Mouse (Mus musculus) Patski (cell line): Measurements from ENCODE around the gene Tm4sf5. TPM values are rescaled to one million over a fixed set of nuclear protein-coding genes. Genes with fewer than 3 reads are reported as not detected.
"Not testable (repeated sequence)": the region's sequence is repeated elsewhere in the genome, so short reads cannot be mapped to it uniquely, and the experiment has no call there.

Experiments
- ATAC-seq: fragments of 100-300 bp; one replicate; pipeline ENCODE4 v1.8.0; 2021
- CTCF ChIA-PET: fragments of 350-600 bp; sonication (Branson Sonifier 250); formaldehyde crosslinking; loops from one replicate; lab custom pipeline; 2022; ENCODE audit warnings: inconsistent platforms; lab: Charles Lee
- POLR2A ChIA-PET: fragments of 350-600 bp; sonication (Branson Sonifier 250); formaldehyde crosslinking; loops from one replicate; lab custom pipeline; 2022; ENCODE audit warnings: antibody characterized with exemption, inconsistent platforms; lab: Charles Lee
- DNase-seq: peaks from one replicate; pipeline ENCODE4 v3.0.0-alpha.2; 2011; ENCODE audit warnings: low read depth, low spot score
- H3K27me3 ChIP-seq: fragments of 371-371 bp; one replicate; pipeline ENCODE4 v1.5.1; 2021
- CTCF ChIP-seq: fragments of 100-300 bp; IDR thresholded peaks from one replicate; pipeline ENCODE4 v1.5.1; 2021
- in situ Hi-C: fragments of 300-500 bp; cut with MboI; formaldehyde crosslinking; loops from 3 replicates; pipeline ENCODE4 v1.11.1; 2018; ENCODE audit warnings: low pct_unique_long_range_greater_than_20kb, mixed read lengths
- polyA plus RNA-seq: library from polyadenylated mRNA; unstranded; gene quantifications from one replicate; pipeline ENCODE4 v1.2.3, GENCODE M21; 2021

Gene Tm4sf5
- polyA plus RNA-seq, 1 experiment from 2014 or later: 0.41 TPM

GRCm38 (mm10) chr11:70518923-70519322 is 13.9 kb downstream of the Tm4sf5 start, which contains the start of gene Gltpd2:
Gene Gltpd2 (plus strand): TSS chr11:70519196.
- DNase-seq (no peak), ATAC-seq (no peak)
- POLR2A ChIA-PET: interaction anchor here (0.6 to 0.7 kb wide), 2 partner anchors 12 to 85 kb away, joined by 3 to 4 read pairs; no protein-coding TSS in a partner anchor
- TF ChIP-seq CTCF: no peak
- in situ Hi-C loops: loop anchor here (5.0 kb wide), 2 partner anchors 88 to 233 kb away; no protein-coding TSS in a partner anchor
- H3K27me3 ChIP-seq: no peaks in the 10 kb centered on the region
- CTCF ChIA-PET: interaction anchor here (1.0 to 1.9 kb wide), 3 partner anchors 67 to 108 kb away, joined by 3 to 6 read pairs (median 5); partner anchors contain the start of gene Med11

GRCm38 (mm10) chr11:70520178-70520769 is 15.2 kb downstream of the Tm4sf5 start:
- ATAC-seq: no peak
- POLR2A ChIA-PET: interaction anchor here (1.0 kb wide), 1 partner anchor 90 kb away, joined by 3 read pairs; no protein-coding TSS in a partner anchor
- CTCF ChIA-PET: interaction anchor here (1.3 kb wide), 1 partner anchor 68 kb away, joined by 4 read pairs; no protein-coding TSS in a partner anchor
- TF ChIP-seq CTCF: no peak
- H3K27me3 ChIP-seq: no peaks in the 10 kb centered on the region
- in situ Hi-C loops: no loop called here
- no peak for DNase-seq

- CTCF ChIA-PET: interaction anchor here (0.6 kb wide), 1 partner anchor 223 kb away, joined by 3 read pairs; no protein-coding TSS in a partner anchor
- DNase-seq, H3K27me3 ChIP-seq, in situ Hi-C loops, POLR2A ChIA-PET, ATAC-seq: not testable (repeated sequence)
Observed at GRCm38 (mm10) chr11:70523306-70523989, 18.4 kb downstream of the Tm4sf5 start.

- POLR2A ChIA-PET: interaction anchor here (0.6 to 0.8 kb wide), 4 partner anchors 61 to 598 kb away, joined by 3 to 9 read pairs (median 3); no protein-coding TSS in a partner anchor
- ATAC-seq (no peak), DNase-seq (no peak)
- no peak for TF ChIP-seq CTCF
- CTCF ChIA-PET: interaction anchor here (0.9 to 2.2 kb wide), 2 partner anchors 73 to 233 kb away, joined by 3 to 6 read pairs; no protein-coding TSS in a partner anchor
- in situ Hi-C loops: no loop called here
- no peaks in the 10 kb centered on the region for H3K27me3 ChIP-seq
Observed at GRCm38 (mm10) chr11:70524782-70525181, 19.7 kb downstream of the Tm4sf5 start.

- TF ChIP-seq CTCF: no peak
- in situ Hi-C loops: no loop called here
- ChIA-PET CTCF (interaction anchor here (0.9 to 2.2 kb wide), 2 partner anchors 73 to 232 kb away, joined by 3 to 6 read pairs; no protein-coding TSS in a partner anchor), POLR2A (interaction anchor here (0.6 to 0.8 kb wide), 4 partner anchors 61 to 598 kb away, joined by 3 to 9 read pairs (median 3); no protein-coding TSS in a partner anchor)
- peak; percentile 65 for ATAC-seq
- no peaks in the 10 kb centered on the region for H3K27me3 ChIP-seq
- DNase-seq: peak; percentile 89
Observed at GRCm38 (mm10) chr11:70525184-70525678, 20.2 kb downstream of the Tm4sf5 start, which contains the start of gene Psmb6. Gene Psmb6 (plus strand): TSS chr11:70525367.

GRCm38 (mm10) chr11:70525726-70526125 is 20.7 kb downstream of the Tm4sf5 start:
- POLR2A ChIA-PET: no interaction called here
- DNase-seq (no peak), ATAC-seq (no peak)
- H3K27me3 ChIP-seq: no peaks in the 10 kb centered on the region
- TF ChIP-seq CTCF: no peak
- CTCF ChIA-PET: interaction anchor here (2.2 kb wide), 1 partner anchor 72 kb away, joined by 6 read pairs; no protein-coding TSS in a partner anchor
- in situ Hi-C loops: no loop called here

GRCm38 (mm10) chr11:70526211-70526610 is 21.2 kb downstream of the Tm4sf5 start:
- in situ Hi-C loops: no loop called here

GRCm38 (mm10) chr11:70528610-70529009 is 23.6 kb downstream of the Tm4sf5 start:
- in situ Hi-C loops: no loop called here
- H3K27me3 ChIP-seq: no peaks in the 10 kb centered on the region
- ChIA-PET POLR2A (interaction anchor here (0.5 to 1.3 kb wide), 3 partner anchors 10 to 1602 kb away, joined by 3 to 4 read pairs (median 3); no protein-coding TSS in a partner anchor), CTCF (no interaction called here)
- DNase-seq (no peak), ATAC-seq (no peak)
- TF ChIP-seq CTCF: no peak

More at GRCm38 (mm10) chr11:70526211-70526610, 21.2 kb downstream of the Tm4sf5 start:
- ChIA-PET POLR2A (no interaction called here), CTCF (interaction anchor here (2.2 kb wide), 1 partner anchor 72 kb away, joined by 6 read pairs; no protein-coding TSS in a partner anchor)
- DNase-seq (no peak), ATAC-seq (no peak)
- no peak for TF ChIP-seq CTCF
- H3K27me3 ChIP-seq: no peaks in the 10 kb centered on the region

GRCm38 (mm10) chr11:70531065-70531464 is 26.0 kb downstream of the Tm4sf5 start:
- in situ Hi-C loops, DNase-seq, H3K27me3 ChIP-seq, ATAC-seq, POLR2A ChIA-PET, CTCF ChIA-PET: not testable (repeated sequence)

GRCm38 (mm10) chr11:70532839-70533238 is 27.8 kb downstream of the Tm4sf5 start, which contains the start of gene Gm40193:
Gene Gm40193 (minus strand): TSS chr11:70532939.
- in situ Hi-C loops: no loop called here
- DNase-seq (no peak), ATAC-seq (no peak)
- ChIA-PET POLR2A (no interaction called here), CTCF (no interaction called here)
- no peak for TF ChIP-seq CTCF
- no peaks in the 10 kb centered on the region for H3K27me3 ChIP-seq
